Mouse (Mus musculus) heart, postnatal 0 days (tissue): Measurements from ENCODE around the gene Wwp2.

Source experiments
- CTCF ChIP-seq: IDR thresholded peaks from 2 replicates; pipeline ENCODE4 v1.5.1; 2016; ENCODE audit warnings: antibody characterized with exemption, control low read depth, low read depth
- EP300 ChIP-seq: IDR thresholded peaks from 2 replicates; pipeline ENCODE4 v1.6.1; 2016; ENCODE audit warnings: antibody characterized with exemption, low read depth

DNA sequence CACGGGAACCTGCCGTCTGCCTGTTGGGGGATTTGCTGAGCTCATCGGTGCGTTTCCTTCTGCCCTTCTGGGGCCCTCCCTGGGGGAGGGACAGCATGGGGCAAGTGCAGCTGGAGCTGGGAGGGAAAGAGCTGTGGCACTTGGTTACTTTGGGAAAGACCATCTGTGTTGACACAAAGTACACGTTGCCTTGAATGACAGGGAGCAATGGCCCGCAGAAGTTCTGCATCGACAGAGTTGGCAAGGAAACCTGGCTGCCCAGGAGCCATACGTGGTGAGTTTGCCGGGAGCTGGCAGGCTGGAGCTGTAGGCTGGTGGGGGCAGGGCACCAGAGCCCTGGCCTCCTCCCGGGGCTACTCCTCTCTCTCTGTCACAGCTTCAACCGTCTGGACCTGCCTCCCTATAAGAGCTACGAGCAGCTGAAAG, 120.4 kb downstream of the Wwp2 start:
- TF ChIP-seq CTCF (no peak), EP300 (no peak)
